Mouse (Mus musculus) Patski (cell line): ENCODE measurements around the gene Abcc1. TPM values are rescaled to one million over a fixed set of nuclear protein-coding genes. Genes with fewer than 3 reads are reported as not detected.

Experiments used
- ATAC-seq: fragments of 100-300 bp; one replicate; pipeline ENCODE4 v1.8.0; 2021
- CTCF ChIA-PET: fragments of 350-600 bp; sonication (Branson Sonifier 250); formaldehyde crosslinking; loops from one replicate; lab custom pipeline; 2022; ENCODE audit warnings: inconsistent platforms; lab: Charles Lee
- POLR2A ChIA-PET: fragments of 350-600 bp; sonication (Branson Sonifier 250); formaldehyde crosslinking; loops from one replicate; lab custom pipeline; 2022; ENCODE audit warnings: antibody characterized with exemption, inconsistent platforms; lab: Charles Lee
- DNase-seq: peaks from one replicate; pipeline ENCODE4 v3.0.0-alpha.2; 2011; ENCODE audit warnings: low read depth, low spot score
- H3K27me3 ChIP-seq: fragments of 371-371 bp; one replicate; pipeline ENCODE4 v1.5.1; 2021
- CTCF ChIP-seq: fragments of 100-300 bp; IDR thresholded peaks from one replicate; pipeline ENCODE4 v1.5.1; 2021
- in situ Hi-C: fragments of 300-500 bp; cut with MboI; formaldehyde crosslinking; loops from 3 replicates; pipeline ENCODE4 v1.11.1; 2018; ENCODE audit warnings: low pct_unique_long_range_greater_than_20kb, mixed read lengths
- polyA plus RNA-seq: library from polyadenylated mRNA; unstranded; gene quantifications from one replicate; pipeline ENCODE4 v1.2.3, GENCODE M21; 2021

The Abcc1 gene
- polyA plus RNA-seq, 1 experiment from 2014 or later, result 28.3 TPM

DNA sequence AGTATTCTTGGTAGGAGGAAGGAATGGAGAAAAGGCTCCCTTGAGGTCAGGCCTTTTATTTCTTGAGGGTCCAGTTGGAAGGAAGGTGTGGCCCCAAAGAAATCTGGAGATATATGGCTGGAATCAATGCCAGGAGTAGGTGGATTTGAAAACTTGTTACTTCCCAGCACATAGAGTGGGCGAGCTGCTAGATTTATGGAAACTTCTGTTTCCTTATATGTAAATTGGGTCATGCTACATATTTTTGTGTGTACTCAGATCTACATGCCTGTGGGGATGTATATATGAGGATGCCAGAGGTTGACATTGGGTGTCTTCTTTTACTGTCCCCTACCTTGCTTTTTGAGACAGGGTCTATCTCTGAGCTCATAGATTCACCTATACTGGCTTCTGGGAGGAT lies 14.6 kb downstream of the Abcc1 start:
- in situ Hi-C loops, result no loop called here
- POLR2A ChIA-PET, result no interaction called here

DNA sequence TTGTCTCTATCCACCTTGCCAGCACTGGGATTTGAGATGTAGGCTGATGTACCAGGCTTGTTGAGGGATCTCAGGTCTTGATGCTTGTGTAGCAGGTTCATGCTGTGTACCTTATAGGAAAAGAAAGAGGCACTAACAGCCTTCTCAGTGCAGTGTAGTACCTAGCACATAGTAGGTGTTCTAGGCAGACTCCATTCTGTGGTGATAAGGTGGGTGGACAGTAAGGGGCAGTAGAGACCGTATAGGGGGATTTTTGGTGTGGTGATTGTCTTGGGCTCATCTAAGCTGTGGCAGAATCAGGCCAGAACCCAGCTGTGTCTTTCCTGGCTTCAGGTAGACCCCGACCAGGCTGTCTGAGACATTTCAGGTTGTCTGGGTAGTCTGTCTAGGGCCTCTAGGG lies 15.0 kb downstream of the Abcc1 start:
- H3K27me3 ChIP-seq, result no peaks in the 10 kb centered on the region
- POLR2A ChIA-PET, result no interaction called here
- DNase-seq (no peak), ATAC-seq (no peak)
- in situ Hi-C loops, result no loop called here
- no peak for TF ChIP-seq CTCF
- CTCF ChIA-PET, result no interaction called here

More for the DNA sequence above, 14.6 kb downstream of the Abcc1 start:
- ATAC-seq, result no peak
- no peaks in the 10 kb centered on the region for H3K27me3 ChIP-seq
- CTCF ChIA-PET, result no interaction called here
- DNase-seq, result no peak
- TF ChIP-seq CTCF, result no peak

DNA sequence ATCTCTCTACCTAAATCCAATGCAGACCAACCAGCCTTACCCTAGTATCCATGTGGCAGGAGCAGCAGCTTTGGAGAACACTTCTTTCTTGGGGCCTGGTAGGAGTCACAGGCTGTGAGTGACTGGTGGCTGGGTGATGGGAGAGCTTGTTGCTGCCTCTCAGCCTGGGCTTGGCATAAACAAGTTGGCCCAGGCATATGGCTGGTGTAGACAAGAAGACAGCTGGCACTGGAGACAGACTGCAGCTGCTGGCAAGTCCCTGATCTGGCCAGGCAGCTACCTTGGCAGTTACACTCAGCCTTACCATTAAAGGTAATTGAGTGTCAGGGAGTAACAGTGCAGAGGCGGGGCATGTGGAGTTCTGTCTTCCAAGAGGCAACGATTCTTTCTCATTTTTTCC lies 16.0 kb downstream of the Abcc1 start:
- POLR2A ChIA-PET, result interaction anchor here (1.0 kb wide), 1 partner anchor 18 kb away, joined by 3 read pairs; no protein-coding TSS in a partner anchor
- CTCF ChIA-PET, result interaction anchor here (1.8 kb wide), 1 partner anchor 26 kb away, joined by 3 read pairs; no protein-coding TSS in a partner anchor
- no peak for TF ChIP-seq CTCF
- no peak for ATAC-seq
- H3K27me3 ChIP-seq, result no peaks in the 10 kb centered on the region
- DNase-seq, result no peak
- in situ Hi-C loops, result no loop called here

DNA sequence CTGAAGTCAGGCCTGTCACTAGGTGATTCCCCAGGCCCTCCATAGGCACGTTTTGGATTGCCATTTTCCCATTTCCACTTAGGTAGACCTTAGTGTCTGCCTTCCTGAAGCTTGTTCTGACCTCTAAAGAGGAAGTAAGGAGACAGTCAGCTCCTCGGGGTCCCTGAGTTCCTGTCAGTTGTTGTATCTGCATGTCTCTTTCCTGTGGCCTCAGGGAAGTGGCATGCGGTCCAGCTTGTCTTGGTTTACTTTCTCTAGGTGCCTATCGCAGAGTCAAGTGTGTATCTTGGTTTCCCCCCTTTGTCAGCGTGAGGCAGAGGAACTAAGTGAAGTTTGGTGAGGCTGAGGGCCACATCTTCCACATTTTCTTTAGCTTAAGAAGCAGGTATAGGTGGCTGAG lies 17.3 kb downstream of the Abcc1 start:
- POLR2A ChIA-PET, result no interaction called here
- CTCF ChIA-PET, result interaction anchor here (1.8 kb wide), 1 partner anchor 25 kb away, joined by 3 read pairs; no protein-coding TSS in a partner anchor
- H3K27me3 ChIP-seq, result no peaks in the 10 kb centered on the region
- ATAC-seq (no peak), DNase-seq (no peak)
- TF ChIP-seq CTCF, result no peak
- in situ Hi-C loops, result no loop called here

DNA sequence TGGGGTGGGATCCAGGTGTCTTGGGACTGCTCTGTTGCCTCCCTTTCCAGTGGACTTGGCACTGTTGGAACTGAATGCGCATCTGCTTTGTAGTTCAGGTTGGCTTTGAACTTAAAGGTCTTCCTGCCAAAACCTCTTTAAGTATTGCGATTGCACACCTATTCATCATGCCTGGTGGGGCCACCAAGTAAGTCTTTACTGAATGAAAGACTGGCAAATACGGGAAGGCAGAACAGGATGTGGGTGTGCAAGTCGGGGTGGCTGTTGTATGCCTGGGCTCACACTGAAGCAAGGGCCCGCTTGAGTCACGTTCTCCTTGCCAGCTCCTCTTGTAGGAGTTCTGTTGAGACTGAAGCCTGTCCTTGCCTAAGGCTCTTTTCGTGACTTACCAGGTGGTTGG lies 18.5 kb downstream of the Abcc1 start:
- in situ Hi-C loops, result no loop called here
- no peaks in the 10 kb centered on the region for H3K27me3 ChIP-seq
- DNase-seq, result no peak
- CTCF ChIA-PET, result no interaction called here
- POLR2A ChIA-PET, result no interaction called here
- TF ChIP-seq CTCF, result no peak
- ATAC-seq, result no peak

DNA sequence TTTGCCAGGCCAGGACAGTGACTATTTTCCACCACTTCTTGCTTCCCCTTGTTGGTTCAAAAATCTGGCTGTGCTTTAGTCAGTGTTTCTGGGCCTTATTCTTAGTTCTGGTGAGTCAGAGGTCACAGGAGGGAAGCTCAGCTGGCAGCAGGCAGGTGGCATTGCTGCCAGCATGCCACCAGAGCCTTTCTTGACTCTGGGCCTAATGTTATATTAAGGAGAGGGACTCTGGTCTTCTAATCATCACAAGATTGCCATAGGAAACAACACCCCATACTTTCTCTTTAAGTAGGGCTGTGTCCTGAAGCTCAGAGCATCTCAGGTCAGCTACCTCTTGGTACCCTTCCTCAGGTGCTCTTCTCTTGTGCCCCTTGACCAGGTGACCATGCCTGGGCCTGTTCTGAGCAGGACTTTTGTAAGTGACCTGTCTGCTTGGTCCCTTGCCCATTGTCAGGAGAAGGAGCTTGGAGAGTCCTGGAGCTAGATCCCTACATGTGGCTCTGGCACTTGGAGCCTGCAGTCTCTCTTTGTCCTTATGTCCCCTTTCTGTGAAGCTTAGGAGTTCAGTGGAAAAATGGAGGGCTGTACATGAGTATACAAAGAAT lies 19.8 kb downstream of the Abcc1 start:
- POLR2A ChIA-PET, result no interaction called here
- ATAC-seq, result no peak
- no peak for TF ChIP-seq CTCF
- no peak for DNase-seq
- in situ Hi-C loops, result no loop called here
- H3K27me3 ChIP-seq, result no peaks in the 10 kb centered on the region
- CTCF ChIA-PET, result interaction anchor here (0.9 to 1.0 kb wide), 2 partner anchors 8 to 30 kb away, joined by 3 read pairs; no protein-coding TSS in a partner anchor

DNA sequence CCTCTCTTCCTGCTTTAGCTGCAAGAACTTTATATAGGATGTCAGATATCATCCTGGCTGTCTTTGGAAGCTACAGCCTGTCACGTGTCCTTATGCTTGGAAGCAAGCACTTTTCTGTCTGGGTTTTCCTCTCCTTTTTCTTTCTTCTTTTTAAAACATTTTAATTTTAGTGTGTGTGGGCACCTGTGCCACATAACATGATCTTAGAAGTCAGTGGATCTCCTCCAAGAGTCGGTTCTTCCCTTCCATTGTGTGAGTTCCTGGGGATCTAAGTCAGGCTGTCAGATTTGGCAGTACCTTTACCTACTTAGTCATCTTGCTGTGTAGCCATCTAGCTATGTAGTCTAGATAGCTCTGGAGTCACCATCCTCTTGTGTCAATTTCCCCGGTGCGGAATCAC lies 37.9 kb downstream of the Abcc1 start:
- DNase-seq (no peak), ATAC-seq (no peak)
- in situ Hi-C loops, result no loop called here

DNA sequence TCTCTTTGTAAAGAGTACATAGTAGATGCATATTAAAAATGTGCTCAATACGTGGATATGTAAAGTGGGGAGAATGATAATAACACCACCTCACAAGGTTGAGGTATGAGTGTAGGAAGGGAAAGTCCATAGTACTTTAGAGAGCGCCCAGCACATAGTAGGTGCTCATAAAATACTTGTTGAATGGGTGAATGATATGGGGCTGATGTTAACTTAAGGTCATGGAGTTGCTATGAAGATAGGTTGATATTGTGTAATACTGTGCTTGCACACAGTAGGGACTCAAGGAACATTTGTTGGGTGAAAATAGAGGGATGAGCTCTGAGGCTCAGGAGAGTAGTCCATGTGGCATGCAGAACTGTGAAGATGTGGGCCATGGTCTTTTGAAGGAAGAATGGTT lies 42.1 kb downstream of the Abcc1 start:
- in situ Hi-C loops, result no loop called here
- ChIA-PET CTCF (interaction anchor here (0.9 kb wide), 1 partner anchor 25 kb away, joined by 3 read pairs; no protein-coding TSS in a partner anchor), POLR2A (no interaction called here)
- DNase-seq (no peak), ATAC-seq (no peak)
- no peaks in the 10 kb centered on the region for H3K27me3 ChIP-seq
- no peak for TF ChIP-seq CTCF

More for the DNA sequence above, 37.9 kb downstream of the Abcc1 start:
- POLR2A ChIA-PET, result no interaction called here
- no peaks in the 10 kb centered on the region for H3K27me3 ChIP-seq
- CTCF ChIA-PET, result interaction anchor here (0.9 to 1.8 kb wide), 2 partner anchors 10 to 61 kb away, joined by 3 to 4 read pairs; no protein-coding TSS in a partner anchor
- TF ChIP-seq CTCF, result no peak

DNA sequence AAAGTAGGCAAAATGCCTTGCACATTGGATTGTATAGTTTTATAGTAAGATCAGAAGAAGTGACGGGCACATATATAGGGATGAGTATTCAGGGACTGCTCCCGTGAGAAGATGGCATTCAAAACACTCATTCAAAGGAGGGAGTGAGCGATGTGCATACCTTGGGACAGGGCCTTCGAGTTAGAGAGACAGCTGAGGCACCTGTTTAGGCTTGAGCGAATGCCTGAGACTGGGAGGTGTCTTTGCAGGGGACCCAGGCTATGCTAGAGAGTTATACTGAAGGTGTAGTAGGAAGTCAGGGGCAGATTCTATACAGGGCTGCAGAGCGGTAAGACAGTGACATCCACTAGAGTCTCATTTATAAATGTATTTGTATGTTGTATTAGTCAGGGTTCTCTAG lies 44.3 kb downstream of the Abcc1 start:
- ChIA-PET CTCF (interaction anchor here (1.1 kb wide), 1 partner anchor 11 kb away, joined by 3 read pairs; no protein-coding TSS in a partner anchor), POLR2A (no interaction called here)
- in situ Hi-C loops, result no loop called here
- DNase-seq (no peak), ATAC-seq (no peak)
- no peaks in the 10 kb centered on the region for H3K27me3 ChIP-seq
- TF ChIP-seq CTCF, result no peak

DNA sequence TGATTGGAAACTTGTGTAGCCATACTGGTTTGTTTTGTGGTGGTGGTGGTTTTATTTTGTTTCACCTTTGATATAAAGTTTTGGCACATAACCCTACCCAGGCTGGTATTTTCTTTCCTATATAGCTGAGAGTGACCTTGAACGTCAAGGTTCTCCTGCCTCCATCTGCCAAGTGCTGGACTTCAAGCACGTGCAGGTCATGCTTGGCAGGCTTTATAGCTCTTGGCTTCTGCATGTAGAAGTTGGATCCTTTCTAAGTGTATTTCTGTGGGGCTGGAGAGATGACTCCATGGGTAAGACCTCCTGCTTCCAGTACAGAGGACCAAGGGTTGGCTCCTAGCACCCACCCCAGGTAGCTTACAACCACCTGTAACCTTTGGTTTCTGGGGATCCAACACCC lies 47.8 kb downstream of the Abcc1 start:
- in situ Hi-C loops, result no loop called here
- CTCF ChIA-PET, result interaction anchor here (0.9 kb wide), 1 partner anchor 10 kb away, joined by 4 read pairs; no protein-coding TSS in a partner anchor
- no peaks in the 10 kb centered on the region for H3K27me3 ChIP-seq
- ATAC-seq (no peak), DNase-seq (no peak)
- POLR2A ChIA-PET, result no interaction called here
- no peak for TF ChIP-seq CTCF

DNA sequence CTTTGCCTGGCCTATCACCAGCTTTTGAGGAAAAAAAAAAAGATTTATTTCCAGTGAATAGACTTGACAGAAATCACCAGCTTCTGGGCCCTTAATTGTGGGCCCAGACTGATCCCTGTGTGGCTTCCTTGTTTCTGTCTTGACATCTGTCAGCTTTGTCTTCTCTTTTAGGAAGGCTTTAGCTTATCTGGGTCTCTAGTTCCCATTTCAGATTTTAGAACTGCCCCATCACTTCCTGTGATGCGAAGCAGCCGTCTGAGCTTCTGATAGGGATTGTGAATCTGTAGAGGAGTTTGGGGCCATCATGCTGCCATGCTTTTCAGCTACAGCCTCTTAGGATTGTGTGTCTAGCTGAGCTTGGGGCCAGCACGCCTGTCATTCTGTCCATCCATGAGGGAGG lies 48.4 kb downstream of the Abcc1 start:
- in situ Hi-C loops, result no loop called here
- ATAC-seq (no peak), DNase-seq (no peak)
- H3K27me3 ChIP-seq, result no peaks in the 10 kb centered on the region
- CTCF ChIA-PET, result interaction anchor here (0.9 kb wide), 1 partner anchor 11 kb away, joined by 4 read pairs; no protein-coding TSS in a partner anchor
- POLR2A ChIA-PET, result interaction anchor here (0.6 kb wide), 1 partner anchor 105 kb away, joined by 5 read pairs; no protein-coding TSS in a partner anchor
- no peak for TF ChIP-seq CTCF
